Mouse (Mus musculus) heart, embryonic 14.5 days (tissue): ENCODE results near the gene Zfp160. TPM values are rescaled to one million over a fixed set of nuclear protein-coding genes. Genes with fewer than 3 reads are reported as not detected.
"Not testable (repeated sequence)": the region's sequence is repeated elsewhere in the genome, so short reads cannot be mapped to it uniquely, and the experiment has no call there.

Source experiments
- ATAC-seq: fragments of 200-750 bp; cut with Nextera tagmentation; 2 replicates; pipeline ENCODE4 v1.8.0; 2017; ENCODE audit warnings: low read depth, moderate TSS enrichment; ENCODE audit not compliant: insufficient number of reproducible peaks, insufficient read depth, low FRiP score
- H3K27ac ChIP-seq, 2 experiments: fragments of 200-500 bp in 1 of 2; fragments of 300-500 bp in 1 of 2; sonication (generic) in 1 of 2; replicated peaks in 1 of 2; 2 replicates each; pipeline ENCODE4 v1.5.1; 2012 to 2014; ENCODE audit warnings: low read depth in 2 of 2, low read length in 2 of 2, control low read depth in 1 of 2, mild to moderate bottlenecking in 1 of 2, mixed read lengths in 1 of 2; ENCODE audit not compliant: control insufficient read depth in 1 of 2, insufficient read depth in 1 of 2
- H3K27me3 ChIP-seq: fragments of 300-500 bp; sonication (generic); 2 replicates; pipeline ENCODE4 v1.6.1; 2014; ENCODE audit warnings: mild to moderate bottlenecking, low read length, control low read depth; ENCODE audit not compliant: control insufficient read depth, insufficient read depth
- H3K36me3 ChIP-seq: fragments of 300-500 bp; sonication (generic); 2 replicates; pipeline ENCODE4 v1.6.1; 2014; ENCODE audit warnings: mild to moderate bottlenecking, control low read depth, low read length, mixed read lengths; ENCODE audit not compliant: control insufficient read depth, insufficient read depth
- H3K4me1 ChIP-seq, 2 experiments: fragments of 200-500 bp in 1 of 2; fragments of 300-500 bp in 1 of 2; sonication (generic) in 1 of 2; 2 replicates each; pipeline ENCODE4 v1.6.1; 2012 to 2014; ENCODE audit warnings: low read length in 2 of 2, control low read depth in 1 of 2, mixed read lengths in 1 of 2; ENCODE audit not compliant: control insufficient read depth in 2 of 2, insufficient read depth in 2 of 2
- H3K4me2 ChIP-seq: fragments of 300-500 bp; sonication (generic); 2 replicates; pipeline ENCODE4 v1.6.1; 2014; ENCODE audit warnings: mild to moderate bottlenecking, low read length
- H3K4me3 ChIP-seq, 2 experiments: fragments of 200-500 bp in 1 of 2; fragments of 300-500 bp in 1 of 2; sonication (generic) in 1 of 2; 2 replicates each; pipeline ENCODE4 v1.5.1; 2012 to 2014; ENCODE audit warnings: low read length in 2 of 2, mild to moderate bottlenecking in 2 of 2, control low read depth in 1 of 2, low read depth in 1 of 2, moderate library complexity in 1 of 2; ENCODE audit not compliant: control insufficient read depth in 1 of 2, insufficient read depth in 1 of 2
- H3K9ac ChIP-seq: fragments of 300-500 bp; sonication (generic); 2 replicates; pipeline ENCODE4 v1.6.1; 2014; ENCODE audit warnings: mild to moderate bottlenecking, low read length
- H3K9me3 ChIP-seq: fragments of 300-500 bp; sonication (generic); 2 replicates; pipeline ENCODE4 v1.6.1; 2016; ENCODE audit warnings: low read length, control low read depth; ENCODE audit not compliant: control insufficient read depth
- WGBS: fragments of 180-500 bp; shearing (Covaris S2); extraction: QIAGEN DNeasy Blood & Tissue Kit; methylation state at CpG from one replicate; pipeline ENCODE4 v1.1.7; 2014; 5-methylcytosine and 5-hydroxymethylcytosine counted together
- polyA plus RNA-seq: library from polyadenylated mRNA; unstranded; fragments of >200 nt; fragmentation: Nextera tagmentation; extraction: Ambion mirVana; gene quantifications from 2 replicates; pipeline ENCODE4 v1.2.1, GENCODE M21; 2014

Zfp160 gene
- polyA plus RNA-seq, 1 experiment from 2014 or later, result 13.3 TPM

- H3K4me1 ChIP-seq, result no peaks in the 10 kb centered on the region
- no peak overlapping the region for H3K9ac ChIP-seq
- H3K27me3 ChIP-seq, result no peaks in the 10 kb centered on the region
- 63% methylated on average over 1 of the region's 1 CpGs for WGBS
- H3K4me2 ChIP-seq, result no peak overlapping the region
- no peak overlapping the region for H3K4me3 ChIP-seq
- H3K9me3 ChIP-seq, result no peaks in the 10 kb centered on the region
- no peak overlapping the region for H3K27ac ChIP-seq
- ATAC-seq, result no peak
- H3K36me3 ChIP-seq, result peaks cover 80% of the 10 kb centered on the region
Measured at GRCm38 (mm10) chr17:21018410-21019080, 9.8 kb downstream of the Zfp160 start.

GRCm38 (mm10) chr17:21048020-21048419 lies 39.3 kb downstream of the Zfp160 start:
- not testable (repeated sequence) for H3K9me3 ChIP-seq, H3K9ac ChIP-seq, H3K27ac ChIP-seq, H3K4me2 ChIP-seq, H3K36me3 ChIP-seq, H3K27me3 ChIP-seq, ATAC-seq, H3K4me3 ChIP-seq
- H3K4me1 ChIP-seq, result peaks cover 6 to 10% of the 10 kb centered on the region in 2 experiments; a peak in 3 of 4 replicates
- WGBS, result 85% methylated on average over 9 of the region's 9 CpGs

- Histone ChIP-seq H3K4me1 (peaks cover 6 to 10% of the 10 kb centered on the region in 2 experiments; a peak in 3 of 4 replicates), H3K9me3 (no peaks in the 10 kb centered on the region), H3K9ac (no peak overlapping the region), H3K27ac (peak overlapping the region; percentile 67 to 68; a peak in 3 of 4 replicates), H3K4me3 (no peak overlapping the region), H3K36me3 (no peaks in the 10 kb centered on the region), H3K4me2 (no peak overlapping the region), H3K27me3 (no peaks in the 10 kb centered on the region)
- 86% methylated on average over 1 of the region's 1 CpGs for WGBS
- no peak for ATAC-seq
Measured at GRCm38 (mm10) chr17:21050901-21051300, 42.2 kb downstream of the Zfp160 start.

DNA sequence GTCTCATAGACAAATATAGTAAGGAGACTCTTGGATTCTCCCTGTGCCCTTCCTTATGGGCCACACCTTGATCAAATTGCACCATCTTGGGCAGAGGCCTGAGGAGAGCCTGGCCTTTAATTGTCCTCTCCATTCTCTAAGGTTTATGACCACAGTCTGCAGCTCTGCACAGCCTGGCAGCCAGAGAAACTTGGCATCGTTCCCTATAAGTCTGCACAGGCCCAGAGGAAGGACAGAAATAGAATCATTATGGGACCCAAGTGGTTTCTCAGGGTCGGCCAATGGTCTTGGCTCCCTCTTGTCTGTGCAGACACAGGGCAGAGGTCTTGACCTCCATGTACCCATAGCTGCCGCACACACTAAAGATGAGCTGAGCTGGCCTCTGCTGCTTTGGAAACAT lies 42.6 kb downstream of the Zfp160 start:
- not testable (repeated sequence) for H3K9me3 ChIP-seq, H3K36me3 ChIP-seq, H3K4me3 ChIP-seq, H3K27me3 ChIP-seq, H3K9ac ChIP-seq, H3K4me2 ChIP-seq
- Histone ChIP-seq H3K27ac (peak overlapping the region; percentile 67 to 68; a peak in 3 of 4 replicates), H3K4me1 (peaks cover 6 to 10% of the 10 kb centered on the region in 2 experiments; a peak in 3 of 4 replicates)
- WGBS, result no CpG with 5 or more reads among the region's 3 CpGs
- ATAC-seq, result peak; percentile 79

GRCm38 (mm10) chr17:21051919-21052318 lies 43.2 kb downstream of the Zfp160 start:
- not testable (repeated sequence) for H3K4me2 ChIP-seq, H3K9ac ChIP-seq, H3K27me3 ChIP-seq, H3K9me3 ChIP-seq, H3K4me3 ChIP-seq, H3K36me3 ChIP-seq
- H3K27ac ChIP-seq, result peak overlapping the region; percentile 33 to 49; a peak in 3 of 4 replicates
- peaks cover 6 to 10% of the 10 kb centered on the region in 2 experiments; a peak in 3 of 4 replicates for H3K4me1 ChIP-seq
- peak; percentile 41; the same call in 1 of the 2 replicates for ATAC-seq
- WGBS, result 32% methylated on average over 3 of the region's 3 CpGs

DNA sequence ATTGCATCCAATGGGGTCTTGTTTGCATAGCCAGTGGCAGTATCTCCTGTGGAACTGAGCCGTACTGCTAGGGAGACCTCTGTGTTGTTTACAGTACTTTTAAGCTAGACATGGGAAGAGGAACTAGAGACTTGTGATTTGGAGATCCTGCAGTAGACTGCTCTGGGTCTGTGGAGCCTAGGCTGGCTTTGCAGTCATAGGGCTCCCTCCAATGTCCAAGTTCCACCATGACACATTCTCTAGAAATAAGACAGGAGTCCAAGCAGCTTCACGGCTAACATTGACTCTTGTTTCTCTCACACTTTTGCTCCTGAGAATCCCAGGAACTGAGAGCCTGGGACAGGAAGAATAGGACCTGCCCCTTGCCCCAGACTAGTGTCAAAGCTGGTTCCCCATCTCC lies 44.6 kb downstream of the Zfp160 start:
- H3K4me3 ChIP-seq, result no peak overlapping the region
- WGBS, result 69% methylated on average over 2 of the region's 2 CpGs
- H3K36me3 ChIP-seq, result no peaks in the 10 kb centered on the region
- no peaks in the 10 kb centered on the region for H3K9me3 ChIP-seq
- H3K4me2 ChIP-seq, result no peak overlapping the region
- H3K9ac ChIP-seq, result no peak overlapping the region
- ATAC-seq, result no peak
- no peak overlapping the region for H3K27ac ChIP-seq
- no peaks in the 10 kb centered on the region for H3K27me3 ChIP-seq
- peaks cover 6 to 10% of the 10 kb centered on the region in 2 experiments; a peak in 3 of 4 replicates for H3K4me1 ChIP-seq

- ATAC-seq, H3K36me3 ChIP-seq, H3K9ac ChIP-seq: not testable (repeated sequence)
Measured at GRCm38 (mm10) chr17:21055111-21055510, 46.4 kb downstream of the Zfp160 start.

DNA sequence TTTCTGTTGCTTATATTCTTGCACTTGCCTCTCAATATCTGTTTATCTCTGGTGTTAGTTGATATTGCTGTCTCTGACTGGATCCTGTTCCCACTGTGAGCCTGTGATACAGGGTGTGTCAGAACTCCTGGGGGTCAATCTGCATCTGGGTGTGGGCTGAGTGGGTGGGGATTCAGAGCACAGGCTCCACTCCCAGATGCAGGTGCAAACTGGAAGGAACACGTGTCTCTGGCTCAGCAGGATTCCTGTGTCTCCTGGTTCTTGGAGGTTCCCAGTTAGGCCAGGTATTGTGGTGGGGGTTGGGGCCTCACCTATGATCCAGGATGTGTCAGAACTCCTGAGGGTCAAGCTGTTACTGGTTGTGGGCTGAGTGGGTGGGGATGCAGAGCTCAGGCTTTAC lies 56.8 kb downstream of the Zfp160 start:
- no peak overlapping the region for H3K4me3 ChIP-seq
- WGBS, result 30% methylated on average over 1 of the region's 1 CpGs
- no peaks in the 10 kb centered on the region for H3K36me3 ChIP-seq
- no peaks in the 10 kb centered on the region for H3K9me3 ChIP-seq
- no peak overlapping the region for H3K27ac ChIP-seq
- H3K27me3 ChIP-seq, result no peaks in the 10 kb centered on the region
- ATAC-seq, result no peak
- H3K4me1 ChIP-seq, result no peaks in the 10 kb centered on the region
- no peak overlapping the region for H3K4me2 ChIP-seq
- no peak overlapping the region for H3K9ac ChIP-seq

More at GRCm38 (mm10) chr17:21055111-21055510, 46.4 kb downstream of the Zfp160 start:
- not testable (repeated sequence) for H3K4me2 ChIP-seq, H3K27ac ChIP-seq, H3K9me3 ChIP-seq, H3K27me3 ChIP-seq, H3K4me3 ChIP-seq
- 86% methylated on average over 1 of the region's 1 CpGs for WGBS
- H3K4me1 ChIP-seq, result peaks cover 6 to 10% of the 10 kb centered on the region in 2 experiments; a peak in 3 of 4 replicates
